Mouse (Mus musculus) A20 (cell line): ENCODE measurements at regions not wholly inside any gene's neighbourhood (a gene's known extent, or its start where the extent isn't known, plus 50 kb on each side); places are given as distances from the start of the nearest gene placed in this dataset.
"Not testable (repeated sequence)": the region's sequence is repeated elsewhere in the genome, so short reads cannot be mapped to it uniquely, and the experiment has no call there.

Experiments
- DNase-seq: peaks from one replicate; pipeline ENCODE4 v3.0.0-alpha.2; 2011; ENCODE audit warnings: low read depth, low spot score

DNA sequence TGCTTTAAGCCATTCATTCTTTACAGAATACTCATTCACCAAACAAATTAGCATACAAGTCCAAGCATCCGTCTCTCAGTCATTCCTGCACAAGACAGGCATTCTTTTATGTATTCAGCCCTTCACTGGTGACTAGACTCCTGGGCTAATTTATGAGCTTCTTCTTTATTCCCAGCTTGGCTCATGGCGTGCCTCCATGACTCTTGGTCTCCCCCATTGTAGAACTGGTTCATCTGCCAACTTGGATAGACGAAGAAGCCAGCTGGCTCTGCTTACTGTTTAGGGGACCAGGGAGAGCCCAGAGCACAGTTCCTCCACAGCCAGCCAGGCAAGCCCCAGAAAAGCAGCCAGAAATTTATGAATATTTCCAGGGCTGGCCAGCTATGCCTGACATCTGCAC lies 421.2 kb upstream of the N6amt1 start:
- DNase-seq = no peak

DNA sequence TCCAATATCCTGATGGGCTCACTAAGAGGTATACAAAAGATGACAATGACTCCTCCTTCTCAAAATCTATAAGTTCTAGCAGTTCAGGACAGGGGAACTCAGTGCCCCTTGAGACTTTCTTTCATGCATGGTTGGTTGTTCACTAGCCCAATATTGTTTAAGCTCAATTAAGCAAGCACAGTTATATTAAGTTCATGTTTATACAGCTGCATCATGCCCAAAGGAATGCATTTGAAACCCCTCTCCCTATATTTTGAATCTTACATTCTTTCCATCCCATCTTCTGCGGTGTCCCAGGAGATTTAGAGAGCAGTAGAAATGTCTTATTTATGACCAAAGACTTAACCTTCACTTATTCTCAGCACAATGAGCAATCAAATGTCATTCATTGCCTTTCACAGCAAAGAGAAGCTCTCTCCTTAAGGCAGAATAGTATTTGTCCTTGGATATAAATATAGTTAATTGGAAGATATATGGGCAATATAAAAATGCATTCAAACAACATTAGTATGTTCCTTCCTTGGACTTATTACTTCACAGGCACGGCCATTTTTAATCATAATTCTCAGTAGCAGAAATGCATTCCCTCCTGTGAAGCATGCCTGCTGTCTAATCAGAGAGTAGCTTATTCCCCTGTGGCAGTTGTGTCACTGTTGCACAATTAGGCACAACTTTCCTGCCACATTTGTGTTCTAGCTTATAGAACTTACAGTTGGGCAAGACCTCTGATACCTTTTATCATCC lies 455.8 kb upstream of the N6amt1 start:
- DNase-seq = no peak

DNA sequence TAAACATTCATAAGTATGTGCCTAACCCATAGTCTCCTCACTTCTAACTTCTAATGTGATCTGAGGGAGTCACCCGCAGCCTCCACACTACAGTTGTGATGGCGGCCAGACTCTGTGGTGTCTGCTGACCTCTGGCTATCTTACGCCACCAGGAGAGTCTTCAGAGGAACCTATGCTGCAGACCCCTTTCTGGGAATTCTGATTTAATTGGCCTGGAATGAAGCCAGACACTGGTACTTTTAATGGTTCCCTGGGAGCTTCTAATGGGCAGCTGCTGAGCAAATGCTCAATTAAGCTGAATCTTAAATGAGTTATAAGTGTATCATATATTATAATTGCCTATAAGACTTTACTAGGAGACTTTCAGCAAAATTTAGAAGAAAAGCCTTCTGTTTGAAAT lies 459.0 kb upstream of the N6amt1 start:
- DNase-seq = no peak

DNA sequence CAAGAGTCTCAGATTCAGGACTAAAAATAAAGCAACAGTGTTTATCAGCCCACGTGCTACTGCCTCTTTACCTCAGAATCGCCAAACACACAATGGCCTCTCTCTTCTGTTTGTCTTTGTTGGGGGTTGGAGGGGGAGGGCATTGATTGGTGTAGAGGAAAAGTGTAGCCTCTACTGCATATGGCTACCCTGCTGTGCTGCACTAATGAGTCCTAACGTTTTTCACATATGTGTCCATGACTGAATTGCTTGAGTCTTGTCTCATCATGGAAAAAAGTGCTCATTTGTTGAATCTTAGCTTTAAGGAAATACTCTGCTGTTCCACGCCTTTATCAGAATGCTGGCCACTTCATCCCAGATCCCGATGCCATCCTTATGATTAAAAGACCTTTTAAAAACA lies 459.7 kb upstream of the N6amt1 start:
- DNase-seq = no peak

DNA sequence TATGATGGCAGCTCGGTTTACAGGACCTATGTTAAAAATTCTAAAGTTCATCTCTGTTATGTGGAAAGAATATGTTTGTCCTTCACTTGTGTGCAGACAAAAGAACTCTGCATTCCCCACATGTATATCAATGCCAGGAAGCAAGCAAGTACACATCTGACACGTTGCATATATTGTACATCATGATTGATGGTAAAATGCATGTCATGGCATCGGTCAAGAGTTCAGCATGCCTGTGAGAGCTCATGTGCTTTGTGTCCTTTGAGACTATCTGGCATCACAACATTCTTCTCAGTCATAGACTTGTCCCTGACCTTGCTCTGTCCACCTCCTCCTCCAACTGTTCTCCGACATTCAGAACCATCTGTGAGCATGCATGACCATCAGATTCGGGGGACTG lies 465.6 kb upstream of the N6amt1 start:
- no peak for DNase-seq

GRCm38 (mm10) chr16:86887605-86888004 lies 466.4 kb upstream of the N6amt1 start:
- no peak for DNase-seq

DNA sequence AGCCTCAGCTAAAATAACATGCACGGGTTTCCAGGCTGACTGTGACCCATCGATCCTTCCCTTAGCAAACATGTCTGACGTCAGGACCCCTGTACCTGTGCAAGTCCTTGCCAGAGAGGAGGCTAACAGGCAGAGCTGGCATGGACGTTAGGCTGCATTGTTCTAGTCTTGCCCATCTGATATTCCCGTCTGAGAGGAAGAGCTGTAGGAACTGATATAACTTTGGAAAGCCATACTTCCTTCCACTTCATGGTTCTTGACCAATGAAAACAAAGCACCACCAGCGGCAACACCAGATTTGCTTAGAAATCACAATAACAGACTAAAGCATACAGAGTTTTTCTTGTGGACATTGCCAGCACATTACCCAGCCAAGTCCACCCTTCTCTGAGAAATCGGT lies 470.1 kb upstream of the N6amt1 start:
- no peak for DNase-seq

- DNase-seq = no peak
These were observed 471.5 kb upstream of the N6amt1 start for GRCm38 (mm10) chr16:86882529-86882928.

DNA sequence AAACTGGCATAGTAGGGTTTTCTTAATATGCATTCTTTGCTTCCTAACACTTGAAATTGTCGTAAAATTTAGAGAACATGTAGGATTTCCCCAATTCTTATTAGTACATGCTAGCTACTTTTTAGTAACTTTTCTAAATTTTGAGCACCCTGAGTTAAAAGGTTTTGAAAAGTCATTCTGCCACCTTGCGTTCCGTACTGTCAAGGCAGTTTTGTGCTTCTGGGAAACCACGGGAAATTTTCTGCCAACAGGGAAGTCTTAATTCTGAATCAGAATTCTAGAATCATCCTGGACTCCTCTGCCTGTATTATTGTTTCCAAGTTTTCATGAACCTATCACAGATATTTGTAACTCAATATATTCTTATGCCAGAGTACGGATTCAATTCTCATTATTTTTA lies 472.4 kb upstream of the N6amt1 start:
- DNase-seq = no peak

DNA sequence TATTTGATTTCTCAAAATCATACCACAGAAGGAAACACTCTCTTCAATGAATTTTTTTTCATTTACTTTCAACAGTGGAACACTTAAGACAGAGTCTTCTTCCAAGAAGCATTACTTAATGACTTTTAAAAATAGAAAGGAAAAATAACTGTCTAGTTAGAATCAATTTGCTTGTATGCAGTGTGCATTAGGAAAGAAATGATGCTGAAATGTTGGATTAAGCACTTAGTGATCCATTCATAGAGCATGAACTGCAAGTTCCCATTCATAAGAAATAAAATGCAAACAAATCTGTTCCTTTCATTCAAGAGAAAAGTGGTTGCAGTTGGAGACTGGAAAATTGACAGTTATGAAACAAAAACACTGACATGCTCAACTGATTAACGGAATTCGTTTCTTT lies 493.2 kb upstream of the N6amt1 start:
- no peak for DNase-seq

- DNase-seq = no peak
These were observed 498.1 kb upstream of the N6amt1 start for GRCm38 (mm10) chr16:86855891-86856290.

DNA sequence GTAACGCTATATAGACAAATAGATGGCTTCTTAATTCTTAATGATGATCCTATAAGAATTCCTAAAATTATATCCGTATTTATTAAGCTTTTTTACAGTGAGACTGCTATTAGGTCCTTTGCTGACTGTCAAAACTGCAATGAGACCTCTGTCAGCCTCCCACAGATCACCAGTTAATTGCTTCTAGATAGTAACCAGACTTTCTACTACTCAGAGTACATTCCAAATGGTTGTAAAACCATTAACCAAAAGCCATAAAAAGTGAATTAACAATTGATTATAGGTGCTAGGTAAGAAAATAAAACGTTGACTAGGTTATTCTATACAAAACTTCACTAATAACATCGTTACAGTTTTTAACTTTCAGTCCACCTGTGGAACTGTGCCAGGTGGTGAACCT lies 498.7 kb upstream of the N6amt1 start:
- no peak for DNase-seq

- DNase-seq = no peak
These were observed 500.6 kb upstream of the N6amt1 start for GRCm38 (mm10) chr16:86853398-86853797.

- DNase-seq = no peak
These were observed 515.3 kb upstream of the N6amt1 start for GRCm38 (mm10) chr16:86838457-86839337.

DNA sequence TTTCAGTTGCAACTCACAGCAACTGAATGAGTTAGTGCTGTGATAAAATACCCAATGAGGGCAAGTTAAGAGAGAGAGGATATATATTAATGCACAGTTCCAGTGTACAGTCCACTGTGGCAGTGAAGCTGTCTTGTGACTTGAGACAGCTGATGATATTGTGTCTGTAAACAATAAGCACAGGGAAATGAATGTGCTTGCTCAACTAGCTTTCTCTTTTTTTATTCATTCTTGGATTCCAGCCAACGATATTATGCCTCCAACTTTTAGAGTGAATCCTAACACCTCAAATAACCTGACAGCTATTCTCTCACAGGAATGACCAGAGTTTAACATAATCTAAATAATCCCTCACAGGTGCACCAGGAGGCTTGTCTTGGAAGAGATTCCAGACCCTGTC lies 526.3 kb upstream of the N6amt1 start:
- no peak for DNase-seq

DNA sequence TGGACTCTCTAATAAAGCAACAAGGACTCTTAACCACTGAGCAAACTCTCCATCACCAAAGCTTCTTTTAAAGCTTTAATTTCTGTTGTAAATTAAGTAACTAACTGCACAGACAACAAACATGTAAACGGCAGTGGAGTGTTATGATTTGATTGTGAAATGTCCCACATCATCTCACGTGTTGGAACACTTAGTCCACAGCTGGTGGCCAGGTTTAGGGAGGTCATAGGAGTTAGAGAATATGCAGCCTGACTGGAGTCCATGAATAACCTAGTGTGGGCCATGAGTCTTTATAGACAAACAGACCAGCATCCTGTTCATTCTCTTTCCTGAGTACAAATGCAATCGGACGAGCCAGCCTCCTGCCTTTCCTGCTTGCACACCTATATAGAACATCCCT lies 527.3 kb upstream of the N6amt1 start:
- DNase-seq = no peak

DNA sequence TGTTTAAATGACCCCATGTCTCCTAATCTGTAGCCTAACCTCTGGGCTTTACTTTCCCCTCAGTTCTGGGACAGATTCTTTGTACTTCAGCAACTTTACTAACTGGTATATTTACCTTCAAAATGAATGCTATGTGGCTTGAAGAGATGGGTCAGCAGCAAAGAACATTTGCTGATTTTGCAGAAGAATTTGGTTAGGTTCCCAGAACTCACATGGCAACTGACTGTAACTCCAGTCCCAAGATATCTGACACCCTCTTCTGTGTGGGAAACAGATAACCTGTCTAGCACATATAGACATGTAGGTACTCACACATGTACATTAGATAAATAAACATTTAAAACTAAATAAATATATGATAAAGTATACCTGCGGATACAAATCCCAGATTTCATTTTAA lies 530.5 kb upstream of the N6amt1 start:
- no peak for DNase-seq

DNA sequence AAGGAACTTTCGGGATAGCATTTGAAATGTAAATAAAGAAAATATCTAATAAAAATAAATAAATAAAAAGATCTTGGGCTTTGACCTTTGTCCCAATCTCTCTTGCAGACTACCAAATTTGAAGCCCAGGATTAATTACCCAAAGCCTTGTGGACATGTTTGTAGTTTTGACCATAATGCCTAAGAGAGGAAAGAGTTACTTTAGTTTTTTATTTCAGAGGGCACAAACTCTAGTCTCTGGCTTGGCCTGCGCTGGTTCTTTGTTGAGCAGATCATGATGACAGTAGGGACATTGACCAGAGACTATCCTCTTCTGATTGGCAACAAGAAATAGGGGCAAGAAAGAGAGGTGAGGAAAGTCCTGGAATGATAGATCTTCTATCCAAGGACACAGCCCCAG lies 532.4 kb upstream of the N6amt1 start:
- DNase-seq = no peak

GRCm38 (mm10) chr16:86818639-86819038 lies 535.3 kb upstream of the N6amt1 start:
- not testable (repeated sequence) for DNase-seq

DNA sequence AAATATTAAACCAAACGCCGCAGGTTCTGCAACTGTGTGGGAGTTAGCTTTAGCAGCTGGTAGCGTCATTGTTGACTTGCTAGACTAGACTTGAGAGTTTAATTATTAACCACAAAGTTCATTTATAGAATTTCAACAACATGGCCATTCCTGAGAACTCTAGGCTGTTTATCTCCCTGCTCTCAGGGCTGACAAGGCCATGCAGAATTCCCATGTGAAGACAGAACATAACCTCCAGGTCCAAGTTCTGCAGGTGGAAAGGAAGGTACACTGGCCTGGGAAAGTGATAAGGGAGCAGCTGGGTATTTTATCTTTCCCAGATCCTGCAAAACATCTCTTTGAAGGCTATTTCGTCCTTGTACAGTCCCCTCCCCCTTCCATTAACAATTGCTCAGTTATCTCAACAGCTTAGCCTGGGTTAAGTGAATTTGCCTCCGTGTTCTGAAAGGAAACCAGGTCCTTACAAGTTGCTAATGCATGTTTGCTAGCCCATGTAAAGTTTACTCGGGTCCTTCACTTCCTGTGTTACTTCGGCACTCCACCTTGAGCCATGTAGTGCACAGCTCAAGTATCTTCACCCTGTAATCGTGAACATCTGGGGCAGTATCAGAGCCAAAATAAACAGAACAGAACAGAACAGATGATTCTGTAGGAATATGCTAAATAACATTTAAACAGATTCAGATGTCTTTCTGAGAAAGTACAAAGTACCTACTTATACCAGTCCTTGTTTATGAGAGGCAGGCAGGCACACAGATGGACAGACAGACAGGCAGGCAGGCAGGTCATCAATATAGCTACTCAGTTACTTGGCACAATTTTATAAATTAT lies 537.0 kb upstream of the N6amt1 start:
- DNase-seq = no peak

DNA sequence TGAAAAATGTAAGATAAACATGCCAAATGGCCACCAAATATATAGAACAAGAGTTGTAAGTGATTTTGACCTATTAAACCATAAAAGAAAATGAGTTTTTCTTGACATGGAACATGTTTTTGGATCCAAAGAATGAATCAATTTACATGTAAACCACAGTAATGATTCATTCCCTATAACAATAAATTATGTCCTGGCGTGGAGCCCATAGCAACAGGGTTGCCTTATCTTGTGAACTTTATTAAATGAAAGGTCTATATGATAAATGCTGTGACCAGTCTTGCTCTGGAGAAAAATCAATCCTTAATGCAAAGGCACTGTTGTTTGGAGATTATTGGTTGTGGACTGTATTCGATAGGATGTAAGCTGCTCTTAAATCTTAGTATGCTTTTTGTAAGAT lies 538.0 kb upstream of the N6amt1 start:
- DNase-seq = no peak

DNA sequence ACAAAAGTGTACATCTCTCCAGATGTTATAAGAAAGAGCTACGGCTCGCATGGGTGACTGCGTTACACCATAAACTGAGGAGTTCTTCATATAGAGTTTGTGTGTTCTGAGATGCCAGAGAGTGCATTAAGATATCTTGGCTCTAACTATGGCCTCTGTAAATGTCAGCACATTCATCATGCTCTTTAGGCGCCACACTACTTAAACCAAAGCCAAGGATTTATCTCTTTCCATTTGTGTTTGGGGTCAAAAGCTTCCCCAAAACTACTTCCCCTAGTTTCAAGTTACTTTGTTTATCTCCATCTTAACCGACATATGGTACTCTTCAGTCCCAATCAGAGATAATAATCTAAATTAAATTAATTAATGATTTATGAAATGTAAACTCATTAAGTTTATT lies 541.3 kb upstream of the N6amt1 start:
- no peak for DNase-seq
